ENCODE assay signal across 8 mouse cellular contexts in the genomic region with DNA sequence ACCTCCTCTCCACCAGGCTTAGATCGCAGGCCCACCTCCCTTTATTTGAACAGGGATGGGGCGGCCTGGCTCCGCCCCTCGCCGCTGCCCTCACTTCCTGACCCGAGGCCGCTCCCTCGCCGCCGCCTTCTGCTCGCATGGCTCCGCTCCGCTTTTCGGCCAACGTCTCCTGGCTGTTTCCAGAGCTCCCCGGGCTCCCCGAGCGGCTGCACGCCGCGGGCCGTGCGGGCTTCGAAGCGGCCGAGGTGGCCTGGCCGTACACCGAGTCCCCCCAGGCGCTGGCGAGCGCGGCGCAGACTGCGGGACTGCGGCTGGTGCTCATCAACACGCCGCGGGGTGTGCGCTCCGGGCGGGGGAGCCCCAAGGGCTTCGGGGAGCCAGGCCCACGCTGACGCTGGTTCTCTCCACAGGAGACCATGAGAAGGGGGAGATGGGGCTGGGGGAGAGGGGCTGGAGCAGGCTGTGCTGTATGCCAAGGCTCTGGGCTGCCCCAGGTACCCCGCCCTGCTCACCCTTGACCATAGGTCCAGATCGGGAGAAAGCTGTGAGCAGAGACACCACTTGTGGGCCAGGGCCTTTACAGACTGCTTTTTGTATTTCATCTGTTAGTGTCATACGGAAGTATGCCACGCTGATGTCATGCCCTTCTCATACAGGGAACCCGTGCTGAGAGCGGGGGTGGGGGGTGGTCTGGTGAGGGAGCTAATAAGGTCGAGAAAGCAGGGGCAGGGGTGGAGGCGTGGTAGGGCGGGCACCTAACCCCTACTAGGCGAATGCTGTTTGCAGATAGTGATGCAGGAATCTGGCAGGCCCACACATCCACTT. TPM values are rescaled to one million over a fixed set of nuclear protein-coding genes. Genes with fewer than 3 reads are reported as not detected.
DNase-seq lines count a peak whose midpoint lies in the region; ATAC-seq and TF ChIP-seq lines count a peak whose summit lies in the region.

No protein-coding gene starts in this region.

- peaks cover 12% of the 10 kb centered on the region for H3K4me1 ChIP-seq in forebrain, postnatal 0 days (ENCODE audit: insufficient read depth)

- DNase-seq in NIH3T3 (ENCODE audit: low read depth) = peak; percentile 80
- DNase-seq in cerebellum, adult 8-10 months = peak; percentile 77
- DNase-seq in forebrain, postnatal 0 days = peak; percentile 72
- DNase-seq in layer of hippocampus, postnatal 14 days (ENCODE audit: low spot score in 2 of 2) = peak; percentile 41 to 49
- peak; percentile 83 for DNase-seq in lung, postnatal 10 days
- DNase-seq in ovary, postnatal 10 days (ENCODE audit: low spot score) = peak; percentile 60
- DNase-seq in thymus, postnatal 10 days (ENCODE audit: low spot score in 2 of 2) = peak; percentile 58 to 68

- peak overlapping the region; percentile 88 for H3K27ac ChIP-seq in forebrain, postnatal 0 days (ENCODE audit: low read depth, low read length)

- peak overlapping the region; percentile 91 for H3K4me2 ChIP-seq in forebrain, postnatal 0 days (ENCODE audit: low read depth)

- H3K36me3 ChIP-seq in forebrain, postnatal 0 days (ENCODE audit: insufficient read depth) = peaks cover 32% of the 10 kb centered on the region

- no peaks in the 10 kb centered on the region for H3K27me3 ChIP-seq in forebrain, postnatal 0 days (ENCODE audit: insufficient read depth, low read length)

- no peaks in the 10 kb centered on the region for H3K9me3 ChIP-seq in forebrain, postnatal 0 days (ENCODE audit: low read length)

- peak; percentile 82 for ATAC-seq in forebrain, postnatal 0 days
- peak; percentile 78 to 81 for ATAC-seq in hematopoietic stem cell, adult 5-6 weeks (replicated peaks in 1 of 2; ENCODE audit: insufficient read depth in 1 of 2, low FRiP score in 2 of 2, low TSS enrichment in 1 of 2, low read depth in 1 of 2, poor library complexity in 2 of 2, severe bottlenecking in 2 of 2)

- H3K4me3 ChIP-seq in forebrain, postnatal 0 days (ENCODE audit: low read depth, low read length) = peak overlapping the region; percentile 49

- H3K9ac ChIP-seq in forebrain, postnatal 0 days = peak overlapping the region; percentile 85

- WGBS in forebrain, postnatal 0 days = 3% methylated on average over 54 of the region's 54 CpGs

- TF ChIP-seq CTCF in forebrain, postnatal 0 days (IDR thresholded peaks at IDR 0.05; ENCODE audit: low read depth) = no peak

RNA-seq across cellular contexts. Expression of a gene that starts 49.0 kb away (rescaled TPM):
- total RNA-seq in forebrain, postnatal 0 days (2014; rRNA removed) = 13.5 and 21.1 TPM in 2 replicates
- polyA plus RNA-seq in forebrain, postnatal 0 days (2015; fragmentation: Nextera tagmentation; extraction: Ambion mirVana) = 1.6 and 3.4 TPM in 2 replicates
- total RNA-seq in hematopoietic stem cell, adult 5-6 weeks (2017) = 5.2 and 7.0 TPM in 2 replicates
- 10 to 100 TPM; 34.2 to 43.8 TPM for total RNA-seq in layer of hippocampus, postnatal 14 days (2021)

RNA-seq across cellular contexts. Expression of a gene that starts 49.0 kb away (rescaled TPM):
- total RNA-seq in forebrain, postnatal 0 days (2014; rRNA removed) = 79.6 and 82.9 TPM in 2 replicates
- polyA plus RNA-seq in forebrain, postnatal 0 days (2015; fragmentation: Nextera tagmentation; extraction: Ambion mirVana) = 86.6 and 96.2 TPM in 2 replicates
- total RNA-seq in hematopoietic stem cell, adult 5-6 weeks (2017) = 35.9 and 70.3 TPM in 2 replicates
- 10 to 100 TPM; 63.7 to 63.9 TPM for total RNA-seq in layer of hippocampus, postnatal 14 days (2021)

Comparison
In these comparisons a context has a peak if more than half of its experiments do, and no peak if none do; other contexts are left out.
1. Peak in every context shown above with its lines: DNase-seq, ATAC-seq, H3K4me3 ChIP-seq and H3K27ac ChIP-seq.